Mouse (Mus musculus): ENCODE data around the gene Higd1b. TPM values are rescaled to one million over a fixed set of nuclear protein-coding genes. Genes with fewer than 3 reads are reported as not detected.

Gene Higd1b
- polyA plus RNA-seq, 1 experiment: 0.15 TPM

- Histone ChIP-seq H3K4me1 (ENCODE audit: control insufficient read depth, insufficient read depth, insufficient read length) (peaks cover 3% of the 10 kb centered on the region), H3K27me3 (ENCODE audit: control insufficient read depth, insufficient read depth, low read length) (peaks cover 22% of the 10 kb centered on the region), H3K4me3 (ENCODE audit: extremely low read depth, insufficient read depth, insufficient read length) (no peak overlapping the region), H3K27ac (ENCODE audit: insufficient read depth, low read length) (no peak overlapping the region), H3K36me3 (ENCODE audit: control insufficient read depth, insufficient read depth, low read length) (no peaks in the 10 kb centered on the region)
- DNase-seq (ENCODE audit: low read depth in 1 of 2, low spot score in 2 of 2): no peak
- TF ChIP-seq POLR2A (IDR thresholded peaks at IDR 0.05; ENCODE audit: low read depth, low read length) (no peak), CTCF (IDR thresholded peaks at IDR 0.05; ENCODE audit: extremely low read depth, insufficient read depth, insufficient read length, insufficient replicate concordance) (no peak)
- whole genome bisulfite sequencing: 47% methylated on average over 6 of the region's 6 CpGs
Observed at GRCm38 (mm10) chr11:102821231-102821630, 14.4 kb upstream of the Higd1b start.

- H3K4me1 ChIP-seq (ENCODE audit: control insufficient read depth, insufficient read depth, insufficient read length): no peaks in the 10 kb centered on the region
- peaks cover 2% of the 10 kb centered on the region; the same call in 1 of the 2 replicates for H3K27me3 ChIP-seq (ENCODE audit: control insufficient read depth, insufficient read depth, low read length)
- no peaks in the 10 kb centered on the region for H3K36me3 ChIP-seq (ENCODE audit: control insufficient read depth, insufficient read depth, low read length)
- TF ChIP-seq POLR2A (IDR thresholded peaks at IDR 0.05; ENCODE audit: low read depth, low read length) (no peak), CTCF (IDR thresholded peaks at IDR 0.05; ENCODE audit: extremely low read depth, insufficient read depth, insufficient read length, insufficient replicate concordance) (no peak)
- no peak overlapping the region for H3K4me3 ChIP-seq (ENCODE audit: extremely low read depth, insufficient read depth, insufficient read length)
- whole genome bisulfite sequencing: 82% methylated on average over 2 of the region's 2 CpGs
- no peak overlapping the region for H3K27ac ChIP-seq (ENCODE audit: insufficient read depth, low read length)
- DNase-seq (ENCODE audit: low read depth in 1 of 2, low spot score in 2 of 2): no peak
Observed at GRCm38 (mm10) chr11:102826476-102826875, 9.2 kb upstream of the Higd1b start.

- Histone ChIP-seq H3K27ac (ENCODE audit: insufficient read depth, low read length) (no peak overlapping the region), H3K27me3 (ENCODE audit: control insufficient read depth, insufficient read depth, low read length) (0 out of 2 replicates have a peak, but pooled peaks cover 2% of the 10 kb centered on the region), H3K36me3 (ENCODE audit: control insufficient read depth, insufficient read depth, low read length) (no peaks in the 10 kb centered on the region), H3K4me1 (ENCODE audit: control insufficient read depth, insufficient read depth, insufficient read length) (no peaks in the 10 kb centered on the region), H3K4me3 (ENCODE audit: extremely low read depth, insufficient read depth, insufficient read length) (no peak overlapping the region)
- WGBS: 23% methylated on average over 4 of the region's 4 CpGs
- DNase-seq (ENCODE audit: low read depth in 1 of 2, low spot score in 2 of 2): no peak
- no peak for TF ChIP-seq CTCF (IDR thresholded peaks at IDR 0.05; ENCODE audit: extremely low read depth, insufficient read depth, insufficient read length, insufficient replicate concordance)
- no peak for TF ChIP-seq POLR2A (IDR thresholded peaks at IDR 0.05; ENCODE audit: low read depth, low read length)
Observed at GRCm38 (mm10) chr11:102827097-102827496, 8.6 kb upstream of the Higd1b start.

- WGBS: 71% methylated on average over 4 of the region's 4 CpGs
- Histone ChIP-seq H3K27ac (ENCODE audit: insufficient read depth, low read length) (no peak overlapping the region), H3K4me1 (ENCODE audit: control insufficient read depth, insufficient read depth, insufficient read length) (no peaks in the 10 kb centered on the region), H3K36me3 (ENCODE audit: control insufficient read depth, insufficient read depth, low read length) (no peaks in the 10 kb centered on the region), H3K27me3 (ENCODE audit: control insufficient read depth, insufficient read depth, low read length) (0 out of 2 replicates have a peak, but pooled peaks cover under 1% of the 10 kb centered on the region), H3K4me3 (ENCODE audit: extremely low read depth, insufficient read depth, insufficient read length) (no peak overlapping the region)
- TF ChIP-seq POLR2A (IDR thresholded peaks at IDR 0.05; ENCODE audit: low read depth, low read length) (no peak), CTCF (IDR thresholded peaks at IDR 0.05; ENCODE audit: extremely low read depth, insufficient read depth, insufficient read length, insufficient replicate concordance) (no peak)
- no peak for DNase-seq (ENCODE audit: low read depth in 1 of 2, low spot score in 2 of 2)
Observed at GRCm38 (mm10) chr11:102830276-102830675, 5.4 kb upstream of the Higd1b start.

- no peak for DNase-seq (ENCODE audit: low read depth in 1 of 2, low spot score in 2 of 2)
- TF ChIP-seq CTCF (IDR thresholded peaks at IDR 0.05; ENCODE audit: extremely low read depth, insufficient read depth, insufficient read length, insufficient replicate concordance) (no peak), POLR2A (IDR thresholded peaks at IDR 0.05; ENCODE audit: low read depth, low read length) (no peak)
- Histone ChIP-seq H3K27ac (ENCODE audit: insufficient read depth, low read length) (no peak overlapping the region), H3K27me3 (ENCODE audit: control insufficient read depth, insufficient read depth, low read length) (no peaks in the 10 kb centered on the region), H3K36me3 (ENCODE audit: control insufficient read depth, insufficient read depth, low read length) (peaks cover 2% of the 10 kb centered on the region), H3K4me1 (ENCODE audit: control insufficient read depth, insufficient read depth, insufficient read length) (no peaks in the 10 kb centered on the region), H3K4me3 (ENCODE audit: extremely low read depth, insufficient read depth, insufficient read length) (no peak overlapping the region)
- 78% methylated on average over 18 of the region's 18 CpGs for WGBS
Observed at GRCm38 (mm10) chr11:102832700-102833297, 2.9 kb upstream of the Higd1b start.

- Histone ChIP-seq H3K4me1 (ENCODE audit: control insufficient read depth, insufficient read depth, insufficient read length) (no peaks in the 10 kb centered on the region), H3K27me3 (ENCODE audit: control insufficient read depth, insufficient read depth, low read length) (no peaks in the 10 kb centered on the region), H3K4me3 (ENCODE audit: extremely low read depth, insufficient read depth, insufficient read length) (no peak overlapping the region), H3K27ac (ENCODE audit: insufficient read depth, low read length) (no peak overlapping the region), H3K36me3 (ENCODE audit: control insufficient read depth, insufficient read depth, low read length) (peaks cover 15% of the 10 kb centered on the region)
- no peak for TF ChIP-seq POLR2A (IDR thresholded peaks at IDR 0.05; ENCODE audit: low read depth, low read length)
- no peak for TF ChIP-seq CTCF (IDR thresholded peaks at IDR 0.05; ENCODE audit: extremely low read depth, insufficient read depth, insufficient read length, insufficient replicate concordance)
- DNase-seq (ENCODE audit: low read depth in 1 of 2, low spot score in 2 of 2): no peak
- WGBS: 89% methylated on average over 10 of the region's 10 CpGs
Observed at GRCm38 (mm10) chr11:102834219-102834618, 1.4 kb upstream of the Higd1b start.

- Histone ChIP-seq H3K36me3 (ENCODE audit: control insufficient read depth, insufficient read depth, low read length) (peaks cover 29% of the 10 kb centered on the region), H3K4me1 (ENCODE audit: control insufficient read depth, insufficient read depth, insufficient read length) (no peaks in the 10 kb centered on the region), H3K27ac (ENCODE audit: insufficient read depth, low read length) (no peak overlapping the region), H3K27me3 (ENCODE audit: control insufficient read depth, insufficient read depth, low read length) (no peaks in the 10 kb centered on the region), H3K4me3 (ENCODE audit: extremely low read depth, insufficient read depth, insufficient read length) (no peak overlapping the region)
- TF ChIP-seq CTCF (IDR thresholded peaks at IDR 0.05; ENCODE audit: extremely low read depth, insufficient read depth, insufficient read length, insufficient replicate concordance) (no peak), POLR2A (IDR thresholded peaks at IDR 0.05; ENCODE audit: low read depth, low read length) (no peak)
- 92% methylated on average over 9 of the region's 9 CpGs for WGBS
- no peak for DNase-seq (ENCODE audit: low read depth in 1 of 2, low spot score in 2 of 2)
Observed at GRCm38 (mm10) chr11:102836146-102836545, 497 bp downstream of the Higd1b start.

All from spleen, adult 2 months (tissue).